Mouse (Mus musculus): ENCODE results near the gene C5ar2. TPM values are rescaled to one million over a fixed set of nuclear protein-coding genes. Genes with fewer than 3 reads are reported as not detected.

C5ar2 gene
- total RNA-seq, 1 experiment, result 0.13 TPM

GRCm38 (mm10) chr7:16240978-16241303 lies 3.0 kb downstream of the C5ar2 start:
- Histone ChIP-seq H3K36me3 (ENCODE audit: control insufficient read depth, insufficient read depth, low read length, poor library complexity, severe bottlenecking) (no peaks in the 10 kb centered on the region), H3K27ac (ENCODE audit: insufficient read depth, low read depth, low read length, poor library complexity, severe bottlenecking) (no peak overlapping the region), H3K9ac (ENCODE audit: insufficient read depth, low read depth, low read length, poor library complexity, severe bottlenecking) (no peak overlapping the region), H3K9me3 (ENCODE audit: control insufficient read depth, insufficient read depth, low read depth, low read length) (no peaks in the 10 kb centered on the region), H3K4me1 (ENCODE audit: control insufficient read depth in 2 of 2, insufficient read depth in 2 of 2, low read length in 2 of 2, poor library complexity in 1 of 2) (peaks cover 1 to 2% of the 10 kb centered on the region in 2 experiments; a peak in 1 of 4 replicates), H3K4me3 (ENCODE audit: insufficient read depth in 1 of 2, low read depth in 1 of 2, low read length in 2 of 2, poor library complexity in 1 of 2, severe bottlenecking in 1 of 2) (no peak overlapping the region)
- no peak for DNase-seq (ENCODE audit: low read depth, low spot score)
- TF ChIP-seq ZNF384 (IDR thresholded peaks at IDR 0.05; ENCODE audit: low read depth, low read length) (no peak), ZC3H11A (IDR thresholded peaks at IDR 0.05; ENCODE audit: borderline replicate concordance, low read depth, low read length) (no peak), HCFC1 (IDR thresholded peaks at IDR 0.05; ENCODE audit: borderline replicate concordance, insufficient read depth, low read length) (no peak), CHD2 (IDR thresholded peaks at IDR 0.05; ENCODE audit: low read depth, low read length) (no peak), MAFK (IDR thresholded peaks at IDR 0.05; ENCODE audit: insufficient read depth, low read depth, low read length) (no peak)
- in situ Hi-C loops (cut with MboI; ENCODE audit: low sequenced_read_pairs in 2 of 2, unreplicated experiment in 2 of 2), result no loop called here

DNA sequence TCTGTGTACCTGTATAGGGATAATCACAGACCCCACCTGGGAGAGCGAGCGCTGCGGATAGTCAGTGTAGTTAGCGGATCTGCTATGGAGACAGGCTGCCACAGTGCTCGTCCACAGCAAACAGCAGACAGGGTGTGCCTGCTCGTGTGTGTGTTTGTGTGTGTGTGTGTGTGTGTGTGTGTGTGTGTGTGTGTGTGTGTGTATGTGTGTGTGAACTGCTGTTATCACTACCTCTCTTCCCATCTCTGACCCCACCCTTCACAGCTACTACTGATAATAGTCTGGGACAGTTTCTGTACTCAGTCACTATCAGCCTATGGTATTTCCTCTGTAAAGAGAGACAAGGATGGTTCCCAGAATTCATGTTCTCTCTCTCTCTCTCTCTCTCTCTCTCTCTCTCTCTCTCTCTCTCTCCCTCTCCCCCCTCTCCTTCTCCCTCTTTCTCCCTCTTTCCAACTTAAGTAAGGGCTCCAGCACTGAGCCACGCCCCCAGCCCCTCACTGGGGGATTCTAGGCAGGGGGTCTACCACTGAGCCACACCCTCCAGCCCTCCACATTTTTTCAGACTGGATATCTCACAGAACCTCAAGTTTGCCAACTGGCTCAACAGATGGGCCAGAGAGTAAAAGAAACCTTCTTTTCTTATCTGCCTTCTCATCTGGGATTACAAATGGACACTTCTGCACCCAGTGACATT lies 3.5 kb downstream of the C5ar2 start:
- no peak overlapping the region for H3K9ac ChIP-seq (ENCODE audit: insufficient read depth, low read depth, low read length, poor library complexity, severe bottlenecking)
- H3K27ac ChIP-seq (ENCODE audit: insufficient read depth, low read depth, low read length, poor library complexity, severe bottlenecking), result no peak overlapping the region
- no peaks in the 10 kb centered on the region for H3K36me3 ChIP-seq (ENCODE audit: control insufficient read depth, insufficient read depth, low read length, poor library complexity, severe bottlenecking)
- no peaks in the 10 kb centered on the region for H3K9me3 ChIP-seq (ENCODE audit: control insufficient read depth, insufficient read depth, low read depth, low read length)
- H3K4me1 ChIP-seq (ENCODE audit: control insufficient read depth in 2 of 2, insufficient read depth in 2 of 2, low read length in 2 of 2, poor library complexity in 1 of 2), result peaks cover 1 to 2% of the 10 kb centered on the region in 2 experiments; a peak in 1 of 4 replicates
- DNase-seq (ENCODE audit: low read depth, low spot score), result no peak
- in situ Hi-C loops (cut with MboI; ENCODE audit: low sequenced_read_pairs in 2 of 2, unreplicated experiment in 2 of 2), result no loop called here
- TF ChIP-seq ZC3H11A (IDR thresholded peaks at IDR 0.05; ENCODE audit: borderline replicate concordance, low read depth, low read length), result no peak
- no peak overlapping the region for H3K4me3 ChIP-seq (ENCODE audit: insufficient read depth in 1 of 2, low read depth in 1 of 2, low read length in 2 of 2, poor library complexity in 1 of 2, severe bottlenecking in 1 of 2)

- Histone ChIP-seq H3K9ac (ENCODE audit: insufficient read depth, low read depth, low read length, poor library complexity, severe bottlenecking) (no peak overlapping the region), H3K27ac (ENCODE audit: insufficient read depth, low read depth, low read length, poor library complexity, severe bottlenecking) (no peak overlapping the region), H3K4me3 (ENCODE audit: insufficient read depth in 1 of 2, low read depth in 1 of 2, low read length in 2 of 2, poor library complexity in 1 of 2, severe bottlenecking in 1 of 2) (no peak overlapping the region), H3K4me1 (ENCODE audit: control insufficient read depth in 2 of 2, insufficient read depth in 2 of 2, low read length in 2 of 2, poor library complexity in 1 of 2) (peaks cover 1 to 2% of the 10 kb centered on the region in 2 experiments; a peak in 1 of 4 replicates), H3K36me3 (ENCODE audit: control insufficient read depth, insufficient read depth, low read length, poor library complexity, severe bottlenecking) (no peaks in the 10 kb centered on the region), H3K9me3 (ENCODE audit: control insufficient read depth, insufficient read depth, low read depth, low read length) (no peaks in the 10 kb centered on the region)
- TF ChIP-seq ZNF384 (IDR thresholded peaks at IDR 0.05; ENCODE audit: low read depth, low read length) (no peak), MAFK (IDR thresholded peaks at IDR 0.05; ENCODE audit: insufficient read depth, low read depth, low read length) (no peak), HCFC1 (IDR thresholded peaks at IDR 0.05; ENCODE audit: borderline replicate concordance, insufficient read depth, low read length) (no peak), CHD2 (IDR thresholded peaks at IDR 0.05; ENCODE audit: low read depth, low read length) (no peak), ZC3H11A (IDR thresholded peaks at IDR 0.05; ENCODE audit: borderline replicate concordance, low read depth, low read length) (no peak)
- DNase-seq (ENCODE audit: low read depth, low spot score), result no peak
- in situ Hi-C loops (cut with MboI; ENCODE audit: low sequenced_read_pairs in 2 of 2, unreplicated experiment in 2 of 2), result no loop called here
These were observed 4.4 kb downstream of the C5ar2 start for GRCm38 (mm10) chr7:16239554-16239997.

DNA sequence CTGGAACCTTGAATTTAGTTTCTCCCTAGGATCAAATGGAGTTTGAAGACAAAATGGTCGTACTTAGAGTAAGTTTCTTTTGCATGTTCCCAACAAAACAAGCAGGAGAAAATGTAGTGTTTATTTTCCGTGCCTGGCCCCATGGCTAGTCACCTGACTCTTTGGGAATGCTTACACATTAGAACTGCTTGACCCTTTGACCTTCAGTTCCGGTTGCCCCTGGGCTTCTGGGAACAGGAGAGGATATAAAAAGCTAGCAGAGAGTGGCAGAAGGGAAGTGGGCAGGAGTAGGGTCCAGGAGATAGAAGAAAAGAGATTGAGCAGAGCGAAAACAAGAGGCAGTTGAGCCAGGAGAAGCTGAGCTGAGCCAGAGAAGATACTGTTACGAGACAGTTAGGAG lies 14.1 kb downstream of the C5ar2 start:
- Histone ChIP-seq H3K9me3 (ENCODE audit: control insufficient read depth, insufficient read depth, low read depth, low read length) (no peaks in the 10 kb centered on the region), H3K4me3 (ENCODE audit: insufficient read depth in 1 of 2, low read depth in 1 of 2, low read length in 2 of 2, poor library complexity in 1 of 2, severe bottlenecking in 1 of 2) (no peak overlapping the region), H3K4me1 (ENCODE audit: control insufficient read depth in 2 of 2, insufficient read depth in 2 of 2, low read length in 2 of 2, poor library complexity in 1 of 2) (peaks cover 2 to 4% of the 10 kb centered on the region in 2 experiments; a peak in 2 of 4 replicates), H3K36me3 (ENCODE audit: control insufficient read depth, insufficient read depth, low read length, poor library complexity, severe bottlenecking) (no peaks in the 10 kb centered on the region), H3K27ac (ENCODE audit: insufficient read depth, low read depth, low read length, poor library complexity, severe bottlenecking) (no peak overlapping the region), H3K9ac (ENCODE audit: insufficient read depth, low read depth, low read length, poor library complexity, severe bottlenecking) (no peak overlapping the region)
- no peak for TF ChIP-seq HCFC1 (IDR thresholded peaks at IDR 0.05; ENCODE audit: borderline replicate concordance, insufficient read depth, low read length)
- peak; percentile 77 for TF ChIP-seq MAFK (IDR thresholded peaks at IDR 0.05; ENCODE audit: insufficient read depth, low read depth, low read length)
- DNase-seq (ENCODE audit: low read depth, low spot score), result peak; percentile 42
- in situ Hi-C loops (cut with MboI; ENCODE audit: low sequenced_read_pairs in 2 of 2, unreplicated experiment in 2 of 2), result no loop called here
